Mouse (Mus musculus): Measurements from ENCODE around the gene Speg.

The Speg gene

DNA sequence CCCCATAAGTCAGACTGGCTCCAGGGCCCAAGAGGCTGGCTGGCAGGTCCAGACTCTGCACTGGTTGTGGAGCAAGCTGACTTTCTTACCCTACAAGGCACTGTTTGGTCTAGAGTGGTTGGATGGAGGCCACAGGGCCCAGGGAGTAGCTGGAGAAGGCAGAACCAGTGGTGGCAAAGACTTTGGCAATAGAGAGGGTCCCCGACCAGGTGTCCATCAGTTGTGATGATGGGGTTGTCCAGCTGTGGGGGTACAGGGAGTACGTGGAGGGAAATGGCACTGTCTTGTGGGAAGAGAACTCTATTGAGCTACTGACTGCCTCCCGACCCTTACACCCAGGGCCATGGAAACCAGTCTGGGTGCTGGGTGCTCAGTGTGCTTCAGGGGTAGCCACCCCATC, 18.7 kb downstream of the Speg start:
- DNase-seq (ENCODE audit: extremely low spot score), result no peak

DNA sequence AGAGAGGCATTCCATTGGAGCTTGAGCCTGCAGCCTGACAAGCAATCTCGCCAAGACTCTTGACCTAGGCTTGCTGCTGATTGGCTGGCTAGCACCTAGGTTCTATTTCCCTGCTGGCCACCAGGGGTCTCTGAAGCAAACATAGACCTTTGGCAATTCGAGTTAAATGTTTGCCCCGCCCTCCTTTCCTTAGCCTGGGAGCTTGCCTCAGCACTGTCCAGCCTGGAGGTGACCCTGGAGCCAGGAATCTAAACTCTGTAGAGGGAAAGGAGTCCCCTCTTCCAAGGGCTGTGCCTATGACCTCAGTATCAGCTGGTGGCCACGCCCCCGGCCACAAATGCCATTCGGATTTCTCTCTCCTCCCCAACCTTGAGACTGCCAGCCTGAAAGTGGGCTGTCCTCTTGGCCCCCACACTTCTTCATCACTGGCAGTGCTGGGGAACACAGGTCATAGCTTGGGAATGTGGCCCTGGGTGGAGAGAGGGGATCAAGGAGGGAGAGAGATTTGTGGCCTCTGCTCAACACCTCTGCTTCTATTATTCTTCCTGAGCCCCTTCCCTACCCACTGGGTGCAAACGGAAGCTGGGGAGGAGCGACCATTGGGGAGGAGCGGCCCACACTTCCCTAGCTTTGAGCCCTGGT, 23.8 kb downstream of the Speg start:
- peak; percentile 85 for DNase-seq (ENCODE audit: extremely low spot score)

DNA sequence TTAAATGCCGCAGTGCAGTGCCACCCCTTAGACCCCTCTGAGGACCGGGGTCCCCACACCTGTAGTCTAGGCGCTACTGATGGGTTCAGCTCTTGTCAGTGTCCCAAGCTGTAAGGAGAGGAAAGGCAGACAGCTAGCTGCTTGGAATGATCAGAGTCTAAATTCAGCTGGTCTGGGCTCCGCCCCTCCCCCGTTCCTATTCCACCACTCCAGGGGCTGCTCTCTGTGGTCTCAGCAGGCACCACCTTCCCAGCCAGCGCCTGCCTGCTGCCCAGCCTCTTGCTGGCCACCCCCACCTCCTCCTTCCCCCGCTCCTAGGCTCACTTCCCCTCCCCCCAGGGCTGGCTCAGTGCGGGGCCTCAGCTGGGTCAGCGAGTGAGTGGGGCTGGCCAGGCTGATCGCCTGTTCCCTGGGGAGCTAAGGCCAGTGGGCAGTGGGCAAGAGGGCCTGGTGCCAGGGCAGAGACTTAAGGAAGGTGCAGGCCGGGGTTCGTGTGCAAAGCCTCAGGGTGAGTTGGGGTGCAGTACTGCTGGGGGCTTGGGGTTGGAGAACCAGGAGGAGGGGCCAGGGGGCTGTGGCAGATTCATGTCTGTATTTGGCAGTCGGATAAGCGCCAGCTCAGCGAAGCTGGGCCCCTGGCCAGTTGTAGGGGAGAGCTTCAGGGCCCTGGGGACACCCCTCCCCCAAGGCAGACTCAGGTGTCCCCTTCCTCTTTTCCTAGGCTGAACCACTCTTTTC, 24.8 kb downstream of the Speg start:
- DNase-seq (ENCODE audit: extremely low spot score), result peak; percentile 86

GRCm38 (mm10) chr1:75400493-75401115, 25.5 kb downstream of the Speg start:
- DNase-seq (ENCODE audit: extremely low spot score), result no peak

DNA sequence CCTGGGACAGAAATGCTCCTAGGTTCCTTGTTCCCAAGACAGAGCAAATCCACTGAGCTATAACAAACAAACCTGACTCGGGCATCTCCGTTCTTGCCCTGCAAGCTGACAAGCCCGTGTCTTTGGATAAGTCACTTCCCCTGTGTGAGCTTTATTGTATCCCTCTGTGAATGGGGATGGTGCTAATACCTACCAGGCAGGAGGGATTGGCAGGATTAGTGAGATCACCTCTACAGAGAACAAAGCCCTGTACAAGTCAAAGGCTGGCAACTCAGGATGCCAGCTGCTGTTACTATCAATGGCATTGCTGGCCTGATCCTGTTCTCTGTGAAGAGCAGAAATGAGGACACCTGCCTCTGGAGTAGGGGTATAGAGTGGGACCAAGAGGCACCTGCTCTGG, 30.4 kb downstream of the Speg start:
- DNase-seq (ENCODE audit: extremely low spot score), result no peak

GRCm38 (mm10) chr1:75406173-75406572, 31.1 kb downstream of the Speg start:
- no peak for DNase-seq (ENCODE audit: extremely low spot score)

GRCm38 (mm10) chr1:75407056-75407455, 32.0 kb downstream of the Speg start:
- DNase-seq (ENCODE audit: extremely low spot score), result no peak

- DNase-seq (ENCODE audit: extremely low spot score), result no peak
Observed at GRCm38 (mm10) chr1:75408210-75408609, 33.1 kb downstream of the Speg start.

DNA sequence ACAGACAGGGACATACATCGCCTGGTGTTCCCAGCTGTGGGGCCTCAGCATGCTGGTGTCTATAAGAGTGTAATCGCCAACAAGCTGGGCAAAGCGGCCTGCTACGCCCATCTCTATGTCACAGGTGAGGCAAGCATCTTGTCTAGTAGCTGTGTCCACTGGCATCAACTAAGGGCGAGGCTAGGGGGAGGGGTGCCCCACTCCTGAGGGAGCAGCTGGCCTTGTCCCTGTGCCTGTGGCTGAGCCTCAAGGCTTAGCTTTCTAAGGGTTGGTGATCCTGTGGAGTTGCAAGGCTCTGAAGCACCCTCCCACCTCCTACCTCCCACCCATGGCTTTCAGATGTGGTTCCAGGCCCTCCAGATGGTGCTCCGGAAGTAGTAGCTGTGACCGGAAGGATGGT, 34.9 kb downstream of the Speg start:
- DNase-seq (ENCODE audit: extremely low spot score), result no peak

DNA sequence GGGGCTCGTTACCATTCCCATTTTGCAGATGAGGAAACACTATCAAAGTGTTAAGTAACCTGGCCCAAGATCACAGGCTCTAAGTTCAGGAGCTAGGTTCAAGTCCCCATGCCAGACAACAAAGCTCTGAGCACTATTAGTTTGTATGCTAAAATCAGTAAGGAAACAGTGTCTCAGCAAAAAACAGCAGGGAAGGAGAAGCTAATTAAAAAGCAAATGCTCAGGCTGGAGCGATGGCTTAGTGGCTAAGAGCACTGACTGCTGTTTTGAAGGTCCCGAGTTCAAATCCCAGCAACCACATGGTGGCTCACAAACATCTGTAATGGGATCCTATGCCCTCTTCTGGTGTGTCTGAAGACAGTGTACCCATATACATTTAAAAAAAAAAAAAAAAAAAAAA, 37.1 kb downstream of the Speg start:
- DNase-seq (ENCODE audit: extremely low spot score), result no peak

GRCm38 (mm10) chr1:75413749-75414148, 38.7 kb downstream of the Speg start:
- peak; percentile 42 for DNase-seq (ENCODE audit: extremely low spot score)

- no peak for DNase-seq (ENCODE audit: extremely low spot score)
Observed at GRCm38 (mm10) chr1:75421794-75422193, 46.7 kb downstream of the Speg start.

DNA sequence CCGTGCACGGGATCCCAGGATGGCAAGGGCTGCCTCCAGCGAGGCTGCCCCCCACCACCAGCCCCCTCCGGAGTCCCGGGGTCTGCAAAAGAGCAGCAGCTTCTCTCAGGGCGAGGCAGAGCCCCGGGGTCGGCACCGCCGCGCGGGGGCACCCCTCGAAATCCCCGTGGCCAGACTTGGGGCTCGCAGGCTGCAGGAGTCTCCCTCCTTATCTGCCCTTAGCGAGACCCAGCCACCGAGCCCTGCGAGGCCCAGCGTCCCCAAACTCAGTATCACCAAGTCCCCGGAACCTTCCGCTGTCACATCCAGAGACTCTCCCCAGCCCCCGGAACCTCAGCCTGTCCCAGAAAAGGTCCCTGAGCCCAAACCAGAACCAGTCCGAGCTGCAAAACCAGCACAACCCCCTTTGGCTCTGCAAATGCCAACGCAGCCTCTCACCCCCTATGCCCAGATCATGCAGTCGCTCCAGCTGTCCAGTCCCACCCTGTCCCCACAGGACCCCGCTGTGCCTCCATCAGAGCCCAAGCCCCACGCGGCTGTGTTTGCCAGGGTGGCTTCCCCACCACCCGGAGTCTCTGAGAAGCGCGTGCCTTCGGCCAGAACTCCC, 47.2 kb downstream of the Speg start:
- DNase-seq (ENCODE audit: extremely low spot score), result no peak

DNA sequence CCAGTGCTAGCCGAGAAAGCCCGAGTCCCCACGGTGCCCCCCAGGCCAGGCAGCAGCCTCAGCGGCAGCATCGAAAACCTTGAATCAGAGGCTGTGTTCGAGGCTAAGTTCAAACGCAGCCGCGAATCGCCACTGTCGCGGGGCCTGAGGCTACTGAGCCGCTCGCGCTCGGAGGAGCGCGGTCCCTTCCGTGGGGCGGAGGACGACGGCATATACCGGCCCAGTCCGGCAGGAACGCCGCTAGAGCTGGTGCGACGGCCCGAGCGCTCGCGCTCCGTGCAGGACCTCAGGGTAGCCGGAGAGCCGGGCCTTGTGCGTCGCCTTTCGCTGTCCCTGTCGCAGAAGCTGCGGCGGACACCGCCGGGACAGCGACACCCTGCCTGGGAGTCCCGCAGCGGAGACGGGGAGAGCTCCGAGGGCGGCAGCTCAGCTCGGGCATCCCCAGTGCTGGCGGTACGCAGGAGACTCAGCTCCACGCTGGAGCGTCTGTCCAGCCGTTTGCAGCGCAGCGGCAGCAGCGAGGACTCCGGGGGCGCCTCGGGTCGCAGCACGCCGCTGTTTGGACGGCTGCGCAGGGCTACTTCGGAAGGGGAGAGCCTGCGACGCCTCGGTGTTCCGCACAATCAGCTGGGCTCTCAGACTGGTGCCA, 47.9 kb downstream of the Speg start:
- DNase-seq (ENCODE audit: extremely low spot score), result peak; percentile 66

DNA sequence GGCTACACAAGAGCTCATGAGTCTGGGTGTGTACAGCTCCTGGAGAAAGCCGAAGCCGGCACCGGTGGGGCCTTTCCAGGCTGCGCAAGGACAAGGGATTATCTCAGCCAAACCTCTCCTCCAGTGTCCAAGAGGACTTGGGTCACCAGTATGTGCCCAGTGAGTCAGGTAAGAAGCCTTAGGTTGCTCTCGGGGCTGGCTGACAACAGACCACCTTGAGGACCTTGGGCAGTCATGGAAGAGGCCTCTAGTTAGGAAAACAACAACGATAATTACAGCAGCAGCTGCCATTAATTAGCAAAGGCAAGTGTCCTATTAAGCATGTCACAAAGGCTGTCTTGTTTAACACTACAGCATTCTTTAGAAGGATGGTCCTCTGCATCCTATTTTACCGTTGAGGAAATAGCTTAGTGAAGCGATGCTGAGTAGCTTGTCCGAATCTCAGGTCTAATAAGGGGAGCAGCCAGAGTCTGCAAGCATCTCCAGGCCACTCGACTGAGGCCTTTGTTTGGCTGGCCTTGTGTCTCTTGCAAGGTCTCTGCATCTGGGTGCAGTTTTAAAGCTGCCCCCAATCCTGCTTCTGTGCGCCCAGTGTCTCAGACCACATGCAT, 48.8 kb downstream of the Speg start:
- no peak for DNase-seq (ENCODE audit: extremely low spot score)

DNA sequence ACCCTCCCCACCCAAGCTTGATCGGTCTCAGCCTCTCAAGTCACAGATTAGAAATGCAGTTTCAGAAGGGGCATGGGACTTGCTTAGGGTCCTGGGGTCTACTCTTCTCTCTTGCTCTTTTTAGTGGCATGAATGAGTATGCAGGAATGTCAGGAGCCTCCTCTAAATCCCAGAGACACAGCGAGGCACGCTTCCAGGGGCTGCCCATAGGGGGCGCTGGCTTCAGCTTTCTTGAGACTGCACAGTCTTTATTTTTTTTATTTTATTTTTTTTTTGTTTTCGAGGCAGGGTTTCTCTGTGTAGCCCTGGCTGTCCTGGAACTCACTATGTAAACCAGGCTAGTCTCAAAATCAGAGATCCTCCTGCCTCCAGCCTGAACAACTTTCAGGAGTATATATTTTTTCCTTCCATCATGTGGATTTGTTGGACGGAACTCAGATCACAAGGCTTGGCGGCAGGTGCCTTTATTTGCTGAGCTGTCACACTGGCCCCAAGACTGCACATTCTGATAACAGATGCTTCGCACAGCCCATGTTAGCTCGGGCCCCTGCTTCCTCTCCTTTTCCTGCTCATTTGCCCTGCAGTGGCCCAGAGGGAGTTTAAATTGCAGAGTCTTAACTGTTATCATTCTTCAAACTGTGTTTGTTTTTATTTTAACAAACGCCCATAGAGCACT, 50.8 kb downstream of the Speg start:
- DNase-seq (ENCODE audit: extremely low spot score), result peak; percentile 82

DNA sequence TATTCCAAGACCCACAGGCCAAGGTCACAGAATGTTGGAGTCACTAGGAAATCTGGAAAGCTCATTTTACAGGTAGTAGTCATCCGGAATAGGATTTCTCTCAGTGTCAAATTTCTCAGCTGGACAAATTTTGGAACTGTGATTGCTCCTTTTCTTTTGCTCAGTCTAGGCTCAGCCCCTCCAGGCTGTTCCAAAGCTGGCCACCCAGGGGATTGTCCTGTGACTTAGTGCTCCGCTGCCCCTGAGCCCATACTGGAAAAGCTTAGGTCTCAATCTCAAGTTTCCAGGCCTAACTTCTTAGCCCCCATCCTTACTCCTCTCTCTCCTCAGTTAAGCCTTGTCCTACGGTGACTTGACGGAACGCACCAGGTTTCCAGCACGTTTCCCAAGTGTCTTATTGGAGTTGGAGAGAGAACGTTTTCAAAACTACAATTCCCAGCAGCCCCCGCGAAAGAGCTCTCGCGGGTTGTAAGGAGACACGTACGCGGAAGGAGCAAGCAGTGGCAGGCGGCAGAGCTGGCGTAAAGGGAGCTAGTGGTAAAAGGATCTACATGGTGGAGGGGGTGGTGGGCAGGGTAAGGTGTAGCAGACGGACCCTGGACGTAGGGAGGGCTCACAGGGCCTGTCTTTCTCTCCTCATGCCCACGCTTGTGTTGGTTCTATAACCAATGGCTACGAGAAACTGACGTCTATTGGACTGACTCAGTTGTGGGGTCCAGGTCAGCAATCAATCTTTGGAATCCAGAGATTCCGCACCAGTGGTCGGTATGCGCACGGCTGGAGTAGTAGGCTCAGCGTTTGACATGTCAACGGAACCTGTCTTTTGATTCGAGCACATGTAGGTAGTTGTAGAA, 60.6 kb downstream of the Speg start, which contains the start of gene Gmppa:
Gene Gmppa (plus strand): TSS at position 456 of the 854 bp plus-strand sequence.
- DNase-seq (ENCODE audit: extremely low spot score), result peak; percentile 88

GRCm38 (mm10) chr1:75438782-75439181, 63.7 kb downstream of the Speg start:
- no peak for DNase-seq (ENCODE audit: extremely low spot score)

DNA sequence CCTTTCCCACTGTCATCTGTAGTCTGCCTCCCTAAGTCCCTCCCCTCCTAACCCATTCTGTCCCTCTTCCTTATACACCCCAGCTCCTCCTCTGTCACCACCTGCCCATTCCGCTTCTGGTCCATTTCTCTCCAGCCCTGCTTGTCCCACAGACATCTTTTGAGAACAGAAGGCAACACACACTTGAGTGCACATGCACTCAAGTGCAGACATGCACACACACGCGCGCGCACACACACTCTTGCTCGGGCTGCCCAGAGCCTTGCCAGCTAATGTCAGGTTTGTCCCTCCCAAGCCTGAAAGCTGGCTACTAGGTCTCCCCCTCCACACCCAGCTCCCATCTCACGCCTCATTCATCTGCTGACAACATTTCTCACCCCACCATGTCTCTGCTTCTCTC, 65.6 kb downstream of the Speg start:
- DNase-seq (ENCODE audit: extremely low spot score), result no peak

DNA sequence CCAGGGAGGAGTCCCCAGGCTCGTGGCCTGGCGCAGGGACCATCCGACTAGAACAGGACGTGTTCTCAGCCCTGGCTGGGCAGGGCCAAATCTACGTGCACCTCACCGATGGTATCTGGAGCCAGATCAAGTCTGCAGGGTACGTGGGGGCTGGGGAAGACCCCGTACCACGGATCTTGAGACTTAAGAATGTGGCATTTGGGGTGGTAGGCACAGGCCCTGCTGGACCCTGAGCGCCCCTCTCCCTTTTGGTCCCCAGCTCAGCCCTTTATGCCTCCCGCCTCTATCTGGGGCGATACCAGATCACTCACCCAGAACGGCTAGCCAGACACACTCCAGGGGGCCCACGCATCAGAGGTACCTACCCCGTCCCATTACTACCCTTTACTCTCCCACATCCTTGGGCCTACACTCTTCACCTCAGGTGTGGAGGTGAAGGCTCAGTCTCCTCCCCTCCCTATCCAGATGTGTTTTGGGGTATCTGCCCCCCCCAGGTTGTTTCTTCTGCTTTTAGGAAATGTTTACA, 66.4 kb downstream of the Speg start:
- no peak for DNase-seq (ENCODE audit: extremely low spot score)
